In the genomic region with DNA sequence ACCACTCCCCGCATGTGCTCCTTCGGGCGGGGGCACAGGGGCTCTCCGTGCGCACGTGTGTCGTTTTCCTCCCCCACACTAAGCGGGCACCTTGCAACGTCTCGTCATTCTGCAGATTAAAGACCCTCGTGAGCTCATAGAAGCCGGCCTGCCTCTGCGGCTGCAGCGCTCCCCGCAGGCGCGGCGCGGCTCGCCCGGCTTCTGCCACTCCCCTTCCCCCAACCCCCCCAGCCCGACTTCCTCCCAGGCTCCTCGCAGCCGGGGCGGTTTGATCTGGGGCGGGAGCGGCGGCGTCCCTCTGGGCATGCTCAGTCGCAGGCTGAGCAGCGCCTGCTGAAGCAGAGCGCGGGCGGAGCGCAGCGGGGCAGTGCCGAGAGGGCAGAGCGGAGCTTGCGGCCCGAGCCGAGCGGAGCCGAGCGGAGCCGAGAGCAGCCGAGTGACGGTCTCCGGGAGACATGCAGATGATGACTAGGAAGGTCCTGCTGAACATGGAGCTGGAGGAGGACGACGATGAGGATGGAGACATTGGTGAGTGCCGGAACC, we compare ENCODE assay signal across 8 mouse cellular contexts. TPM values are rescaled to one million over a fixed set of nuclear protein-coding genes. Genes with fewer than 3 reads are reported as not detected.
DNase-seq lines count a peak whose midpoint lies in the region; ATAC-seq lines count a peak whose summit lies in the region.

Ano6 (plus strand) TSS at position 315 of the 543 bp plus-strand sequence.

- H3K27me3 ChIP-seq in hindbrain, embryonic 12.5 days: peaks cover 6% of the 10 kb centered on the region; the same call in 1 of the 2 replicates

- under 1% methylated on average over 51 of the region's 51 CpGs for WGBS in hindbrain, embryonic 12.5 days

- H3K4me3 ChIP-seq in hindbrain, embryonic 12.5 days: peak within 1 kb of the TSS; percentile 57

- H3K36me3 ChIP-seq in hindbrain, embryonic 12.5 days: no peaks in the 10 kb centered on the region

- H3K9ac ChIP-seq in hindbrain, embryonic 12.5 days: peak within 1 kb of the TSS; percentile 83

- H3K4me1 ChIP-seq in hindbrain, embryonic 12.5 days: peaks cover 26% of the 10 kb centered on the region

- DNase-seq in NIH3T3 (ENCODE audit: low read depth): peak; percentile 97
- peak; percentile 91 to 97 for DNase-seq in cerebellum, postnatal 10 days
- DNase-seq in frontal cortex, postnatal 10 days (ENCODE audit: low spot score in 2 of 2): peak; percentile 89 to 92
- DNase-seq in layer of hippocampus, postnatal 14 days (ENCODE audit: low spot score in 2 of 2): peak; percentile 89 to 94
- DNase-seq in lung, postnatal 14 days: peak; percentile 93
- DNase-seq in retina, adult 2 months (ENCODE audit: low read depth, low spot score): peak; percentile 38
- peak; percentile 94 to 98 for DNase-seq in thymus, postnatal 36 days

- H3K27ac ChIP-seq in hindbrain, embryonic 12.5 days: peak within 1 kb of the TSS; percentile 78

- no peaks in the 10 kb centered on the region for H3K9me3 ChIP-seq in hindbrain, embryonic 12.5 days (replicated peaks)

- ATAC-seq in hindbrain, embryonic 12.5 days (ENCODE audit: low FRiP score): peak; percentile 97

- H3K4me2 ChIP-seq in hindbrain, embryonic 12.5 days (replicated peaks): peak within 1 kb of the TSS; percentile 68

RNA-seq across cellular contexts. Expression of gene Ano6, which starts in this region (rescaled TPM):
- 40.7 and 44.9 TPM in 2 replicates for polyA plus RNA-seq in hindbrain, embryonic 12.5 days (2016; fragmentation: Nextera tagmentation; extraction: Ambion mirVana)
- total RNA-seq in layer of hippocampus, postnatal 14 days (2021): 10 to 100 TPM; 22.5 to 29.5 TPM

Comparison
In these comparisons a context has a peak if more than half of its experiments do, and no peak if none do; other contexts are left out.
1. Peak in every context shown above with its lines: DNase-seq, ATAC-seq, H3K4me3 ChIP-seq and H3K27ac ChIP-seq.
2. DNase-seq: peak in every context shown above with its lines; median percentile 97 in NIH3T3; 96 in thymus, postnatal 36 days; 94 in cerebellum, postnatal 10 days; 93 in lung, postnatal 14 days; 92 in layer of hippocampus, postnatal 14 days; 90 in frontal cortex, postnatal 10 days; 38 in retina, adult 2 months.